Mouse (Mus musculus): ENCODE measurements at regions not wholly inside any gene's neighbourhood (a gene's known extent, or its start where the extent isn't known, plus 50 kb on each side); places are given as distances from the start of the nearest gene placed in this dataset.

DNA sequence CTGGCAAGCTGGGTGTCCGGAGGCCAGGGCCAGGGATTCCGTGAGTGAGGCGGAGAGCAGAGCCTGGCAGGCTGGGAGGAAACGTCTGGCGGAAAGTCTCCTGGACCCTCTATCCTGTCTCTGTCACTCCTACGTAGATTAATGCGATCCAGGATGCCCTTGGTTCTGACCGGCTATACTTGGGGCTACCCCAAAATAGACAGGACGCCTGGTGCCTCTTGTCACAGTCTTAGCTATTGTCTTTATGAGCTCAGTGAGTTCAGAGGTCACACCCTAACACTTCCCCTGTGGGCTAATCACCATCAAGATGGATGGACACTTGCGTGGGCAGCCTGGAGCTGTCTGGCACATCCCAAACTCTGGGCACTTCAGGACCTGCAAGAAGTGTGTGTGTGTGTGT is 258.9 kb downstream of the Dhx35 start:
- Histone ChIP-seq H3K9ac (replicated peaks; ENCODE audit: low read length, poor library complexity, severe bottlenecking) (no peak overlapping the region), H3K4me3 (ENCODE audit: low read depth, low read length) (no peak overlapping the region), H3K4me2 (ENCODE audit: low read depth, low read length, poor library complexity, severe bottlenecking) (no peak overlapping the region), H3K27ac (ENCODE audit: low read depth, low read length) (no peak overlapping the region), H3K27me3 (ENCODE audit: insufficient read depth, low read length) (no peaks in the 10 kb centered on the region), H3K36me3 (ENCODE audit: insufficient read depth, low read length) (no peaks in the 10 kb centered on the region), H3K4me1 (ENCODE audit: insufficient read depth, low read length) (no peaks in the 10 kb centered on the region), H3K9me3 (ENCODE audit: low read length) (no peaks in the 10 kb centered on the region)
- ATAC-seq (ENCODE audit: low FRiP score) (no peak), DNase-seq (ENCODE audit: low spot score) (no peak)
- no peak for TF ChIP-seq CTCF (IDR thresholded peaks at IDR 0.05)
- WGBS: 68% methylated on average over 10 of the region's 10 CpGs

DNA sequence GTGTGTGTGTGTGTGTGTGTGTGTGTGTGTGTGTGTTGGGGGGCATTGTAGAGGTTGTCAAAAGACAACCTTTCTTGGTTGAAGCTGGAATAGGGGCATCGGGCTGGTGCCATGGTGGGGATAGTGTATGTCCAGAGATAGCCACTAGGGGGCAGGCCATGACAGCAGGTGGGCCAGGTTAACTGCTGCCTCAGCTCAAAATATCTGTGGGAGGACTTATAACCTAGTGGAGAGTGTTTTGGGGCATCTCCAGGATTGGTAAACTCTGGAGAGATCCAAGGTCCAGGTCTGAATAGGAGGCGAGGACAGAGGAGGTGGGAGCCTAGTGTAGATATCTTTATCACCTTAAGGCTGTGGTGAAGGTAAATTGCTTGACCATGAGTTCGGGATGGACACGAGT is 259.3 kb downstream of the Dhx35 start:
- H3K9ac ChIP-seq (replicated peaks; ENCODE audit: low read length, poor library complexity, severe bottlenecking): no peak overlapping the region
- H3K36me3 ChIP-seq (ENCODE audit: insufficient read depth, low read length): no peaks in the 10 kb centered on the region
- no peaks in the 10 kb centered on the region for H3K9me3 ChIP-seq (ENCODE audit: low read length)
- DNase-seq (ENCODE audit: low spot score): peak; percentile 42
- no peak overlapping the region for H3K27ac ChIP-seq (ENCODE audit: low read depth, low read length)
- WGBS: 76% methylated on average over 4 of the region's 4 CpGs
- peak; percentile 86 for TF ChIP-seq CTCF (IDR thresholded peaks at IDR 0.05)
- H3K4me2 ChIP-seq (ENCODE audit: low read depth, low read length, poor library complexity, severe bottlenecking): no peak overlapping the region
- H3K4me3 ChIP-seq (ENCODE audit: low read depth, low read length): no peak overlapping the region
- no peaks in the 10 kb centered on the region for H3K27me3 ChIP-seq (ENCODE audit: insufficient read depth, low read length)
- ATAC-seq (ENCODE audit: low FRiP score): no peak
- H3K4me1 ChIP-seq (ENCODE audit: insufficient read depth, low read length): no peaks in the 10 kb centered on the region

DNA sequence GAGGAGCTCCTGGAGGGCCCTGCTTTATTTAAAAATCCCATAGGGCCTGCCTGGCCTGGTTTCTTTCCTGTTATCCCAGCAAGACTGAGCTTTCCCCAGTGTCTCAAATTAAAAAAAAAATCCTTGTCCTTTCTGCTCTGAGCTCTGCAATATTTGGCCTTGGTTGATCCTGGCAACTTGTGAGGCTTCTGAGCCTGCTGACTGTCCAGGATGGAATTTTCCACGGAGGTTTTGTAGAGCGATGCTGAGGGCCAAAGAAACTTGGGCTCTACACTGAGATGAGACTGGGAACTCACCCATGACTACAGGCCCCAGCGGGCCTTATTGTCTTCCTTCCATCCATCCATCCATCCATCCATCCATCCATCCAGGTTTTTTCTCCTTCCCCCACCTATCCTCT is 259.8 kb downstream of the Dhx35 start:
- ATAC-seq (ENCODE audit: low FRiP score) (no peak), DNase-seq (ENCODE audit: low spot score) (no peak)
- H3K4me3 ChIP-seq (ENCODE audit: low read depth, low read length): no peak overlapping the region
- TF ChIP-seq CTCF (IDR thresholded peaks at IDR 0.05): no peak
- H3K27ac ChIP-seq (ENCODE audit: low read depth, low read length): no peak overlapping the region
- H3K9me3 ChIP-seq (ENCODE audit: low read length): no peaks in the 10 kb centered on the region
- H3K4me2 ChIP-seq (ENCODE audit: low read depth, low read length, poor library complexity, severe bottlenecking): no peak overlapping the region
- H3K27me3 ChIP-seq (ENCODE audit: insufficient read depth, low read length): no peaks in the 10 kb centered on the region
- H3K36me3 ChIP-seq (ENCODE audit: insufficient read depth, low read length): no peaks in the 10 kb centered on the region
- H3K4me1 ChIP-seq (ENCODE audit: insufficient read depth, low read length): no peaks in the 10 kb centered on the region
- WGBS: 91% methylated on average over 3 of the region's 3 CpGs
- H3K9ac ChIP-seq (replicated peaks; ENCODE audit: low read length, poor library complexity, severe bottlenecking): no peak overlapping the region

DNA sequence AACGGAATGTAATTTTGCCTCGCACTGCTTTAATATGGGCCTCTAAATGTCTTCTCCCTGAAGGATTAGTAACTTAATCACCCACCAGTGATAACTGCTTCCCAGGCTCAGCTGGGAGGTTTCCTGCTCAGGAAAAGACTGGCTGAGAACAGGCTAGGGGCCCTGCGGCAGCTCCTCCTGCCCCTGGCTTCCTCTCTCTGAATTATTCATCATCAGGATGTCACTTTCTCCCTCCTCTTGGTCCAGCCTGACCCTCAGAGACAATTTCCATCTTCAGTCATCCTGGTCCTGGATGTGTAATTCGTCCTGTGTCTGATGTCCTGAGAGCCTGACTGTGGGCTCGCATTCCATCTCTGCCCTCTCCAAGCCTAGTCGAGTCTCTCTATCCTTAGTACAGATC is 261.2 kb downstream of the Dhx35 start:
- no peak overlapping the region for H3K4me2 ChIP-seq (ENCODE audit: low read depth, low read length, poor library complexity, severe bottlenecking)
- no peaks in the 10 kb centered on the region for H3K4me1 ChIP-seq (ENCODE audit: insufficient read depth, low read length)
- ATAC-seq (ENCODE audit: low FRiP score): no peak
- no peak overlapping the region for H3K9ac ChIP-seq (replicated peaks; ENCODE audit: low read length, poor library complexity, severe bottlenecking)
- no peaks in the 10 kb centered on the region for H3K9me3 ChIP-seq (ENCODE audit: low read length)
- H3K36me3 ChIP-seq (ENCODE audit: insufficient read depth, low read length): no peaks in the 10 kb centered on the region
- no peak for DNase-seq (ENCODE audit: low spot score)
- H3K27me3 ChIP-seq (ENCODE audit: insufficient read depth, low read length): no peaks in the 10 kb centered on the region
- no peak overlapping the region for H3K27ac ChIP-seq (ENCODE audit: low read depth, low read length)
- 53% methylated on average over 6 of the region's 6 CpGs for WGBS
- no peak overlapping the region for H3K4me3 ChIP-seq (ENCODE audit: low read depth, low read length)
- no peak for TF ChIP-seq CTCF (IDR thresholded peaks at IDR 0.05)

DNA sequence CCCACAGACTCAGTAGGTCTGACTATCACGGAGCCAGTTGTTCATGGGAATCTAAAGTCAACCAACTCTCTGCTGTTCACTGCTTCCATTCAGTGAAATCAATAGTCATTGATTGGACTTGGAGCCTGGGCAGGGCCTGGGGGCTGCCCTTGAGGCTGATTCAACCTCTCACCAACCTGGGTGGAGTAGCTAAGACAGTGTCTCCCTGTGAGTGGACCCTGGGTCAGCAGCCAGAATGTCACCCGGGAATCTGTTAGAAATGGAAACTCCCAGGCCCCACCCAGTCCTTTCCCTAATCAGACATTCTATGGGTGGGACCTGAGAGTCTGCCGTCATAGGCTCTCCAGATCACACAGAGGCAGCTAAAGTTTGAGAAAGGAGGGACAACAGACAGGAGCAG is 262.4 kb downstream of the Dhx35 start:
- Histone ChIP-seq H3K27ac (ENCODE audit: low read depth, low read length) (no peak overlapping the region), H3K4me3 (ENCODE audit: low read depth, low read length) (no peak overlapping the region), H3K36me3 (ENCODE audit: insufficient read depth, low read length) (no peaks in the 10 kb centered on the region), H3K9ac (replicated peaks; ENCODE audit: low read length, poor library complexity, severe bottlenecking) (no peak overlapping the region), H3K4me2 (ENCODE audit: low read depth, low read length, poor library complexity, severe bottlenecking) (no peak overlapping the region), H3K9me3 (ENCODE audit: low read length) (no peaks in the 10 kb centered on the region), H3K27me3 (ENCODE audit: insufficient read depth, low read length) (no peaks in the 10 kb centered on the region), H3K4me1 (ENCODE audit: insufficient read depth, low read length) (no peaks in the 10 kb centered on the region)
- 86% methylated on average over 3 of the region's 3 CpGs for WGBS
- no peak for TF ChIP-seq CTCF (IDR thresholded peaks at IDR 0.05)
- DNase-seq (ENCODE audit: low spot score) (no peak), ATAC-seq (ENCODE audit: low FRiP score) (no peak)

DNA sequence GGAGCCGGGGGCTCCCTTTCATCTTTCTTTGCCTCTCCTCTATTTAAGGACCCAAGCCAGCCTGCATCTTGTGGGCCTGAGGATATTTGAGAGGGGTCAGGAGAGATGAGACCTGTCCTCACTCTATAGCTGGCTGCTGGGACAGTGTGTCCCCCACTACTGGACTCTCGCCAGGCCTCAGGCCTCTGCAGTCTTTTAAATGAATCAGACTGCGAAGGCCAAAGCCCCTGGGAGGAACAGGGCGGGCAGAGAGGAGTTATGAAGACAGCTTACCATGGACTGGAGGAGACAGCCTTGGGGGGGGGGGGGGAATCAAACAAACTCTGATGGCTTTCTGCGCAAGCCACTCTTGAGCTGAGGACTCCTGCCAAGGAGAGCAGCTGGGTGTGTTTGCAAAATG is 262.9 kb downstream of the Dhx35 start:
- H3K4me3 ChIP-seq (ENCODE audit: low read depth, low read length): no peak overlapping the region
- ATAC-seq (ENCODE audit: low FRiP score) (no peak), DNase-seq (ENCODE audit: low spot score) (no peak)
- no peak for TF ChIP-seq CTCF (IDR thresholded peaks at IDR 0.05)
- no peaks in the 10 kb centered on the region for H3K9me3 ChIP-seq (ENCODE audit: low read length)
- WGBS: 72% methylated on average over 5 of the region's 5 CpGs
- H3K9ac ChIP-seq (replicated peaks; ENCODE audit: low read length, poor library complexity, severe bottlenecking): no peak overlapping the region
- H3K36me3 ChIP-seq (ENCODE audit: insufficient read depth, low read length): no peaks in the 10 kb centered on the region
- no peaks in the 10 kb centered on the region for H3K4me1 ChIP-seq (ENCODE audit: insufficient read depth, low read length)
- H3K4me2 ChIP-seq (ENCODE audit: low read depth, low read length, poor library complexity, severe bottlenecking): no peak overlapping the region
- no peak overlapping the region for H3K27ac ChIP-seq (ENCODE audit: low read depth, low read length)
- H3K27me3 ChIP-seq (ENCODE audit: insufficient read depth, low read length): no peaks in the 10 kb centered on the region

DNA sequence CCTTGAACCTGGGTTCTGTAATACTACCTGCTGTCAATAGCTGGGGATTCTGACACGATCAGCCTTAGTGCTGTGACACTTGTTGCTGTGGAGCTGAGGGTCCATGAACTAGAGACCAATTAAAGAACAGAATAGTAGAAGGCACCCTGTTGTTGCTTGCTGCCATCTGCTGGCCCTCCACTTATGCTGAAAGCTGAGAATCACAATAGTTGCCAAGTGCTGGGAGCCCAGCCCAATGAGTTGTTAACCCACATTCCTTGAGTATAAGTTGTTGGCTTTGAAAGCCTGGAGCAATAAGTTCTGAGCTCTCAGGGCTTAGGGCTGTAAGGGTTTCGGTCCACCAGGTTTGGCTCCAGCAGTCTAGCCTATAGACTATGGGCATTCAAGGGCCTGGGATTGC is 267.7 kb downstream of the Dhx35 start:
- Histone ChIP-seq H3K27ac (ENCODE audit: low read depth, low read length) (no peak overlapping the region), H3K4me2 (ENCODE audit: low read depth, low read length, poor library complexity, severe bottlenecking) (no peak overlapping the region), H3K9me3 (ENCODE audit: low read length) (no peaks in the 10 kb centered on the region), H3K4me3 (ENCODE audit: low read depth, low read length) (no peak overlapping the region), H3K4me1 (ENCODE audit: insufficient read depth, low read length) (no peaks in the 10 kb centered on the region), H3K9ac (replicated peaks; ENCODE audit: low read length, poor library complexity, severe bottlenecking) (no peak overlapping the region), H3K27me3 (ENCODE audit: insufficient read depth, low read length) (no peaks in the 10 kb centered on the region), H3K36me3 (ENCODE audit: insufficient read depth, low read length) (no peaks in the 10 kb centered on the region)
- ATAC-seq (ENCODE audit: low FRiP score) (no peak), DNase-seq (ENCODE audit: low spot score) (peak; percentile 34)
- TF ChIP-seq CTCF (IDR thresholded peaks at IDR 0.05): peak; percentile 46
- WGBS: 89% methylated on average over 2 of the region's 2 CpGs

Measured in midbrain, postnatal 0 days (tissue).